Mouse (Mus musculus): ENCODE results near the gene Cttn. TPM values are rescaled to one million over a fixed set of nuclear protein-coding genes. Genes with fewer than 3 reads are reported as not detected.

Cttn gene
- polyA plus RNA-seq, 1 experiment from 2014 or later: 191 TPM

DNA sequence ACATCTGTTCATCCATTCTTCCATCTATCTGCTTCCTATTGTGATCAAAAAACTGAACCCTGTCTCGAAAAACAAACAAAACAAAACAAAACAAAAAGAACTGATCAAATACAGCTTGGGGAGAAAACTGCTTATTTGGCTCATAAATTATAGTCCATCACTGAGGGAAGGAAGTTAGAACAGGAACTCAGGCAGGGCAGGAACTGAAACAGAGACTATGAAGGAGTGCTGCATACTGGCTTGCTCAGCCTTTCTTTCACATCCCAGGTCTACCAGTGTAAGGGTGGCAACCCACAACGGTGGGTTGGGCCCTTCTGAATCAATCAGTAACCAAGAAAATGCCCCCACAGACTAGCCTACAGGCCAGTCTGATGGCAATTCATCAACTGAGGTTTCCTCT lies 294 bp upstream of the Cttn start:
- no peak for ATAC-seq (replicated peaks)
- peaks cover 5% of the 10 kb centered on the region; the same call in 1 of the 2 replicates for H3K36me3 ChIP-seq (replicated peaks)
- no peaks in the 10 kb centered on the region for H3K9me3 ChIP-seq
- peak overlapping the region; percentile 95 for H3K9ac ChIP-seq
- H3K4me3 ChIP-seq: peak overlapping the region; percentile 96
- WGBS: 83% methylated on average over 2 of the region's 2 CpGs
- H3K4me2 ChIP-seq: peak overlapping the region; percentile 92
- peak overlapping the region; percentile 81 for H3K27ac ChIP-seq
- peaks cover 26% of the 10 kb centered on the region for H3K4me1 ChIP-seq
- no peaks in the 10 kb centered on the region for H3K27me3 ChIP-seq (replicated peaks)

GRCm38 (mm10) chr7:144469908-144470544 lies 783 bp downstream of the Cttn start:
- Histone ChIP-seq H3K4me1 (peaks cover 26% of the 10 kb centered on the region), H3K4me2 (peak overlapping the region; percentile 92), H3K36me3 (replicated peaks) (0 out of 2 replicates have a peak, but pooled peaks cover 7% of the 10 kb centered on the region), H3K4me3 (peak overlapping the region; percentile 96), H3K9me3 (no peaks in the 10 kb centered on the region), H3K9ac (peak overlapping the region; percentile 95), H3K27ac (peak overlapping the region; percentile 81), H3K27me3 (replicated peaks) (no peaks in the 10 kb centered on the region)
- ATAC-seq (replicated peaks): peak; percentile 31
- WGBS: 2% methylated on average over 31 of the region's 31 CpGs

- Histone ChIP-seq H3K4me2 (peak overlapping the region; percentile 92), H3K4me1 (peaks cover 26% of the 10 kb centered on the region), H3K27me3 (replicated peaks) (no peaks in the 10 kb centered on the region), H3K36me3 (replicated peaks) (0 out of 2 replicates have a peak, but pooled peaks cover 7% of the 10 kb centered on the region), H3K4me3 (peak overlapping the region; percentile 96), H3K9ac (peak overlapping the region; percentile 95), H3K9me3 (no peaks in the 10 kb centered on the region), H3K27ac (no peak overlapping the region)
- ATAC-seq (replicated peaks): no peak
- WGBS: 16% methylated on average over 4 of the region's 4 CpGs
Measured at GRCm38 (mm10) chr7:144469181-144469641, 1.6 kb downstream of the Cttn start.

DNA sequence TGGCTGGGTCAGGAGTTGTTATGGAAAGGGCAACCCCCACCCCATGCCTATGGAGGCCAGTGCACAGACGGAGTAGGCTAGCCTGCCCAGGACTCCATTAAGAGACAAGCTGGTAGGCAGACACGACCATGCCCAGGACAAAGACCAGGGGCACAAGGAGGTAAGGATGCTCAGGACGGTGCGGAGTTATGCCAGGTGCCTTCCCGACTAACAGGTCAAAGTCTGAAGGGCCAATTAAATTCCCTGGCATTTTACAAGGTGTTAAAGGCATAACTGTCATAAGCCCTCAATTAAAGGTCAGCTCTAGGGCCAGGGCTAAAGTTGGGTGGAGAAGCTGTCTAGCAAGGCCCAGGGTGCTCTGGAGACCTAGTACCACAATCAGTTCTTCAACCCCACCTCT lies 2.1 kb downstream of the Cttn start:
- Histone ChIP-seq H3K27ac (no peak overlapping the region), H3K27me3 (replicated peaks) (no peaks in the 10 kb centered on the region), H3K9me3 (no peaks in the 10 kb centered on the region), H3K4me1 (peaks cover 26% of the 10 kb centered on the region), H3K4me2 (peak overlapping the region; percentile 92; the same call in 1 of the 2 replicates), H3K4me3 (no peak overlapping the region; the same call in 1 of the 2 replicates), H3K9ac (no peak overlapping the region), H3K36me3 (replicated peaks) (peaks cover 9% of the 10 kb centered on the region)
- no peak for ATAC-seq (replicated peaks)
- 94% methylated on average over 5 of the region's 5 CpGs for WGBS

DNA sequence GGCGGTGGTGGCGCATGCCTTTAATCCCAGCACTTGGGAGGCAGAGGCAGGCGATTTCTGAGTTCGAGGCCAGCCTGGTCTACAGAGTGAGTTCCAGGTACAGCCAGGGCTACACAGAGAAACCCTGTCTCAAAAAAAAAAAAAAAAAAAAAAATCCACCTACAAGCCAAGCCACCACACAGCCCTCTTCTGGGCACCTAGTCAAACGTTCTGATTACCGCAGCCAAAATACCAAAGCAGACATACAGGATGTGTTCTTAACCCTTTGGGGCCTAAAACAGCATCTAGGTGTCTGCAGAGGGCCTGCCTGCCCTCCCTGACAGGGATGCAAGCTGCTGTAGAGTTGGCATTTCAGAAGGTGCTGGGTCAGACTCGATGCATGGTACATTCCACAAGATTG lies 8.2 kb downstream of the Cttn start:
- Histone ChIP-seq H3K9me3 (no peaks in the 10 kb centered on the region), H3K36me3 (replicated peaks) (peaks cover 67% of the 10 kb centered on the region), H3K9ac (no peak overlapping the region), H3K4me2 (no peak overlapping the region), H3K4me1 (peaks cover 3% of the 10 kb centered on the region; the same call in 1 of the 2 replicates), H3K27me3 (replicated peaks) (no peaks in the 10 kb centered on the region), H3K4me3 (no peak overlapping the region), H3K27ac (no peak overlapping the region)
- 95% methylated on average over 7 of the region's 7 CpGs for WGBS
- no peak for ATAC-seq (replicated peaks)

- no peak for ATAC-seq (replicated peaks)
- no peaks in the 10 kb centered on the region for H3K9me3 ChIP-seq
- no peak overlapping the region for H3K27ac ChIP-seq
- H3K36me3 ChIP-seq (replicated peaks): peaks cover 78% of the 10 kb centered on the region
- no peak overlapping the region for H3K4me3 ChIP-seq
- H3K27me3 ChIP-seq (replicated peaks): no peaks in the 10 kb centered on the region
- no peaks in the 10 kb centered on the region for H3K4me1 ChIP-seq
- H3K4me2 ChIP-seq: no peak overlapping the region
- no peak overlapping the region for H3K9ac ChIP-seq
- WGBS: 95% methylated on average over 6 of the region's 6 CpGs
Measured at GRCm38 (mm10) chr7:144461246-144461902, 9.4 kb downstream of the Cttn start.

GRCm38 (mm10) chr7:144458881-144459280 lies 11.9 kb downstream of the Cttn start:
- Histone ChIP-seq H3K4me1 (no peaks in the 10 kb centered on the region), H3K36me3 (replicated peaks) (peaks cover 92% of the 10 kb centered on the region), H3K9me3 (no peaks in the 10 kb centered on the region), H3K4me2 (no peak overlapping the region), H3K4me3 (no peak overlapping the region), H3K27me3 (replicated peaks) (no peaks in the 10 kb centered on the region), H3K9ac (no peak overlapping the region), H3K27ac (no peak overlapping the region)
- 97% methylated on average over 1 of the region's 1 CpGs for WGBS
- no peak for ATAC-seq (replicated peaks)

DNA sequence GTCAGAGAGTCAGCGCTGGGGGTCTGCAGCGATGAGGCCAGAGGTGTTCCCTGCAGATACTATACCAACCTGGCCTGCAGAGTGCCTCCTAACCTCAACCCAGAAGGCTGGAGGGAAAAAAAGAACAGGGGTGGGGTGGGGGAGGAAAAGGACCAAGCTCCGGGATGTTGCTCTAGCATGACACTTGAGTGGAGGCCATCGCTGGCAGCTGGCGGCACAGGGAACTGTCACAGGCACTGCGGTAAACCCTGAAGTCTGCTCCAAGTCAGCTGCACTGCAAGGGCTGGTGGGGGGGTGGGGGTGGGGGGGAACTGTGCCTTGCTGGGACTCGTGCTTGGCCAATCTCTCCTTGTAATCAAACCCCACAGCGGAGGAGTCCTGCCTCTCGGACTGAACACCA lies 20.1 kb downstream of the Cttn start:
- peaks cover 57% of the 10 kb centered on the region for H3K36me3 ChIP-seq (replicated peaks)
- WGBS: 93% methylated on average over 9 of the region's 9 CpGs
- no peak overlapping the region for H3K9ac ChIP-seq
- H3K27ac ChIP-seq: no peak overlapping the region
- H3K9me3 ChIP-seq: no peaks in the 10 kb centered on the region
- H3K27me3 ChIP-seq (replicated peaks): no peaks in the 10 kb centered on the region
- H3K4me1 ChIP-seq: no peaks in the 10 kb centered on the region
- no peak overlapping the region for H3K4me2 ChIP-seq
- ATAC-seq (replicated peaks): no peak
- no peak overlapping the region for H3K4me3 ChIP-seq

- Histone ChIP-seq H3K9ac (no peak overlapping the region), H3K9me3 (no peaks in the 10 kb centered on the region), H3K27me3 (replicated peaks) (no peaks in the 10 kb centered on the region), H3K27ac (0 out of 2 replicates have a peak overlapping the region, but pooled peaks have one; percentile 16), H3K4me3 (no peak overlapping the region), H3K36me3 (replicated peaks) (peaks cover 59% of the 10 kb centered on the region), H3K4me1 (no peaks in the 10 kb centered on the region), H3K4me2 (no peak overlapping the region)
- ATAC-seq (replicated peaks): peak; percentile 84
- WGBS: 83% methylated on average over 13 of the region's 13 CpGs
Measured at GRCm38 (mm10) chr7:144449637-144450570, 20.9 kb downstream of the Cttn start.

- Histone ChIP-seq H3K4me3 (no peak overlapping the region), H3K36me3 (replicated peaks) (peaks cover 49% of the 10 kb centered on the region), H3K27me3 (replicated peaks) (no peaks in the 10 kb centered on the region), H3K4me2 (no peak overlapping the region), H3K9me3 (no peaks in the 10 kb centered on the region), H3K27ac (no peak overlapping the region), H3K9ac (no peak overlapping the region), H3K4me1 (no peaks in the 10 kb centered on the region)
- no peak for ATAC-seq (replicated peaks)
- WGBS: 88% methylated on average over 1 of the region's 1 CpGs
Measured at GRCm38 (mm10) chr7:144448186-144448585, 22.6 kb downstream of the Cttn start.

GRCm38 (mm10) chr7:144447146-144447545 lies 23.7 kb downstream of the Cttn start:
- no peak for ATAC-seq (replicated peaks)

GRCm38 (mm10) chr7:144444788-144445187 lies 26.0 kb downstream of the Cttn start:
- Histone ChIP-seq H3K36me3 (replicated peaks) (peaks cover 61% of the 10 kb centered on the region), H3K9me3 (no peaks in the 10 kb centered on the region)
- ATAC-seq (replicated peaks): no peak

More at GRCm38 (mm10) chr7:144447146-144447545, 23.7 kb downstream of the Cttn start:
- Histone ChIP-seq H3K9ac (no peak overlapping the region), H3K9me3 (no peaks in the 10 kb centered on the region), H3K4me1 (no peaks in the 10 kb centered on the region), H3K27ac (no peak overlapping the region), H3K36me3 (replicated peaks) (peaks cover 44% of the 10 kb centered on the region), H3K4me3 (no peak overlapping the region), H3K27me3 (replicated peaks) (no peaks in the 10 kb centered on the region), H3K4me2 (no peak overlapping the region)
- 91% methylated on average over 3 of the region's 3 CpGs for WGBS

More at GRCm38 (mm10) chr7:144444788-144445187, 26.0 kb downstream of the Cttn start:
- Histone ChIP-seq H3K27me3 (replicated peaks) (no peaks in the 10 kb centered on the region), H3K4me2 (no peak overlapping the region), H3K4me1 (no peaks in the 10 kb centered on the region), H3K4me3 (no peak overlapping the region), H3K9ac (no peak overlapping the region), H3K27ac (no peak overlapping the region)
- 96% methylated on average over 7 of the region's 7 CpGs for WGBS
